Mouse (Mus musculus) limb, embryonic 15.5 days (tissue): Measurements from ENCODE around the gene Cyth3. TPM values are rescaled to one million over a fixed set of nuclear protein-coding genes. Genes with fewer than 3 reads are reported as not detected.

Experiments
- ATAC-seq: fragments of 200-750 bp; cut with Nextera tagmentation; 2 replicates; pipeline ENCODE4 v1.8.0; 2017; ENCODE audit warnings: low read depth, moderate TSS enrichment; ENCODE audit not compliant: insufficient number of reproducible peaks, low FRiP score, low TSS enrichment
- H3K27ac ChIP-seq: fragments of 300-500 bp; sonication (generic); 2 replicates; pipeline ENCODE4 v1.5.1; 2015; ENCODE audit warnings: moderate library complexity, mild to moderate bottlenecking, inconsistent platforms
- H3K27me3 ChIP-seq: fragments of 300-500 bp; sonication (generic); 2 replicates; pipeline ENCODE4 v1.6.1; 2015; ENCODE audit warnings: inconsistent platforms
- H3K36me3 ChIP-seq: fragments of 300-500 bp; sonication (generic); 2 replicates; pipeline ENCODE4 v1.6.1; 2015; ENCODE audit warnings: inconsistent platforms
- H3K4me1 ChIP-seq: fragments of 300-500 bp; sonication (generic); 2 replicates; pipeline ENCODE4 v1.6.1; 2015; ENCODE audit warnings: inconsistent platforms
- H3K4me2 ChIP-seq: fragments of 300-500 bp; sonication (generic); 2 replicates; pipeline ENCODE4 v1.6.1; 2015; ENCODE audit warnings: mild to moderate bottlenecking, inconsistent platforms
- H3K4me3 ChIP-seq: fragments of 300-500 bp; sonication (generic); 2 replicates; pipeline ENCODE4 v1.5.1; 2015; ENCODE audit warnings: mild to moderate bottlenecking, inconsistent platforms
- H3K9ac ChIP-seq: fragments of 300-500 bp; sonication (generic); 2 replicates; pipeline ENCODE4 v1.6.1; 2015; ENCODE audit warnings: inconsistent platforms
- H3K9me3 ChIP-seq: fragments of 300-500 bp; sonication (generic); 2 replicates; pipeline ENCODE4 v1.6.1; 2016; ENCODE audit warnings: inconsistent platforms
- WGBS: fragments of 180-500 bp; shearing (Covaris S2); methylation state at CpG from one replicate; pipeline ENCODE4 v1.1.7; 2015; 5-methylcytosine and 5-hydroxymethylcytosine counted together
- polyA plus RNA-seq: library from polyadenylated mRNA; unstranded; fragments of >200 nt; fragmentation: Nextera tagmentation; extraction: Ambion mirVana; gene quantifications from 2 replicates; pipeline ENCODE4 v1.2.1, GENCODE M21; 2015

The Cyth3 gene
- polyA plus RNA-seq, 1 experiment from 2014 or later, result 78.5 TPM

GRCm38 (mm10) chr5:143674576-143674975, 52.3 kb downstream of the Cyth3 start:
- Histone ChIP-seq H3K27ac (no peak overlapping the region), H3K4me2 (no peak overlapping the region), H3K4me3 (no peak overlapping the region), H3K9ac (no peak overlapping the region), H3K36me3 (no peaks in the 10 kb centered on the region), H3K4me1 (peaks cover 50% of the 10 kb centered on the region), H3K27me3 (no peaks in the 10 kb centered on the region), H3K9me3 (no peaks in the 10 kb centered on the region)
- 68% methylated on average over 5 of the region's 5 CpGs for WGBS
- no peak for ATAC-seq

GRCm38 (mm10) chr5:143676218-143676985, 54.2 kb downstream of the Cyth3 start:
- 64% methylated on average over 5 of the region's 5 CpGs for WGBS
- H3K27me3 ChIP-seq, result no peaks in the 10 kb centered on the region
- ATAC-seq, result no peak
- no peaks in the 10 kb centered on the region for H3K9me3 ChIP-seq
- H3K9ac ChIP-seq, result no peak overlapping the region
- no peaks in the 10 kb centered on the region for H3K36me3 ChIP-seq
- peaks cover 51% of the 10 kb centered on the region for H3K4me1 ChIP-seq
- H3K4me2 ChIP-seq, result no peak overlapping the region
- no peak overlapping the region for H3K4me3 ChIP-seq
- no peak overlapping the region for H3K27ac ChIP-seq

GRCm38 (mm10) chr5:143677363-143677762, 55.1 kb downstream of the Cyth3 start:
- no peak overlapping the region for H3K4me2 ChIP-seq
- 69% methylated on average over 4 of the region's 4 CpGs for WGBS
- peaks cover 50% of the 10 kb centered on the region for H3K4me1 ChIP-seq
- ATAC-seq, result no peak
- no peak overlapping the region for H3K9ac ChIP-seq
- H3K9me3 ChIP-seq, result no peaks in the 10 kb centered on the region
- H3K4me3 ChIP-seq, result no peak overlapping the region
- no peaks in the 10 kb centered on the region for H3K27me3 ChIP-seq
- no peak overlapping the region for H3K27ac ChIP-seq
- H3K36me3 ChIP-seq, result no peaks in the 10 kb centered on the region

GRCm38 (mm10) chr5:143678634-143679271, 56.5 kb downstream of the Cyth3 start:
- WGBS, result 38% methylated on average over 6 of the region's 6 CpGs
- no peak overlapping the region for H3K9ac ChIP-seq
- no peak for ATAC-seq

GRCm38 (mm10) chr5:143679654-143680053, 57.4 kb downstream of the Cyth3 start:
- Histone ChIP-seq H3K9ac (no peak overlapping the region), H3K4me1 (peaks cover 55% of the 10 kb centered on the region), H3K4me3 (no peak overlapping the region), H3K36me3 (no peaks in the 10 kb centered on the region), H3K27ac (no peak overlapping the region), H3K9me3 (no peaks in the 10 kb centered on the region), H3K27me3 (no peaks in the 10 kb centered on the region), H3K4me2 (no peak overlapping the region)
- 64% methylated on average over 6 of the region's 6 CpGs for WGBS
- no peak for ATAC-seq

More at GRCm38 (mm10) chr5:143678634-143679271, 56.5 kb downstream of the Cyth3 start:
- no peaks in the 10 kb centered on the region for H3K9me3 ChIP-seq
- H3K4me3 ChIP-seq, result no peak overlapping the region
- no peaks in the 10 kb centered on the region for H3K36me3 ChIP-seq
- no peaks in the 10 kb centered on the region for H3K27me3 ChIP-seq
- H3K27ac ChIP-seq, result peak overlapping the region; percentile 12
- H3K4me1 ChIP-seq, result peaks cover 55% of the 10 kb centered on the region
- no peak overlapping the region for H3K4me2 ChIP-seq

- H3K27ac ChIP-seq, result no peak overlapping the region
- WGBS, result 47% methylated on average over 6 of the region's 6 CpGs
These were observed 61.4 kb downstream of the Cyth3 start for GRCm38 (mm10) chr5:143683696-143684095.

GRCm38 (mm10) chr5:143684911-143685390, 62.7 kb downstream of the Cyth3 start:
- no peak overlapping the region for H3K4me2 ChIP-seq
- peaks cover 21% of the 10 kb centered on the region for H3K4me1 ChIP-seq
- H3K9ac ChIP-seq, result no peak overlapping the region
- no peak for ATAC-seq
- H3K27me3 ChIP-seq, result no peaks in the 10 kb centered on the region
- 87% methylated on average over 8 of the region's 8 CpGs for WGBS
- H3K27ac ChIP-seq, result no peak overlapping the region
- H3K9me3 ChIP-seq, result no peaks in the 10 kb centered on the region
- H3K4me3 ChIP-seq, result no peak overlapping the region
- peaks cover 34% of the 10 kb centered on the region for H3K36me3 ChIP-seq

More at GRCm38 (mm10) chr5:143683696-143684095, 61.4 kb downstream of the Cyth3 start:
- no peak overlapping the region for H3K4me3 ChIP-seq
- H3K4me2 ChIP-seq, result no peak overlapping the region
- peaks cover 31% of the 10 kb centered on the region for H3K36me3 ChIP-seq
- no peaks in the 10 kb centered on the region for H3K27me3 ChIP-seq
- H3K9ac ChIP-seq, result no peak overlapping the region
- H3K4me1 ChIP-seq, result peaks cover 33% of the 10 kb centered on the region
- ATAC-seq, result no peak
- no peaks in the 10 kb centered on the region for H3K9me3 ChIP-seq

- H3K9ac ChIP-seq, result no peak overlapping the region
- H3K4me1 ChIP-seq, result peaks cover 13% of the 10 kb centered on the region
- 79% methylated on average over 3 of the region's 3 CpGs for WGBS
- ATAC-seq, result no peak
- no peaks in the 10 kb centered on the region for H3K27me3 ChIP-seq
- H3K9me3 ChIP-seq, result no peaks in the 10 kb centered on the region
- H3K4me3 ChIP-seq, result no peak overlapping the region
- no peak overlapping the region for H3K27ac ChIP-seq
- H3K4me2 ChIP-seq, result no peak overlapping the region
- peaks cover 40% of the 10 kb centered on the region for H3K36me3 ChIP-seq
These were observed 64.2 kb downstream of the Cyth3 start for GRCm38 (mm10) chr5:143686456-143686855.

- Histone ChIP-seq H3K9me3 (no peaks in the 10 kb centered on the region), H3K4me1 (peaks cover 11% of the 10 kb centered on the region), H3K36me3 (peaks cover 50% of the 10 kb centered on the region), H3K9ac (no peak overlapping the region), H3K27me3 (no peaks in the 10 kb centered on the region), H3K4me2 (no peak overlapping the region), H3K4me3 (no peak overlapping the region), H3K27ac (no peak overlapping the region)
- no peak for ATAC-seq
- 85% methylated on average over 3 of the region's 3 CpGs for WGBS
These were observed 65.3 kb downstream of the Cyth3 start for GRCm38 (mm10) chr5:143687589-143687988.

GRCm38 (mm10) chr5:143690392-143690791, 68.1 kb downstream of the Cyth3 start:
- 88% methylated on average over 9 of the region's 9 CpGs for WGBS
- H3K27me3 ChIP-seq, result no peaks in the 10 kb centered on the region
- no peaks in the 10 kb centered on the region for H3K4me1 ChIP-seq

GRCm38 (mm10) chr5:143690926-143691325, 68.7 kb downstream of the Cyth3 start:
- no peak for ATAC-seq
- 82% methylated on average over 5 of the region's 5 CpGs for WGBS
- Histone ChIP-seq H3K27ac (no peak overlapping the region; the same call in 1 of the 2 replicates), H3K9me3 (no peaks in the 10 kb centered on the region), H3K9ac (no peak overlapping the region), H3K4me2 (no peak overlapping the region), H3K4me1 (no peaks in the 10 kb centered on the region), H3K27me3 (no peaks in the 10 kb centered on the region), H3K4me3 (no peak overlapping the region), H3K36me3 (peaks cover 73% of the 10 kb centered on the region)

More at GRCm38 (mm10) chr5:143690392-143690791, 68.1 kb downstream of the Cyth3 start:
- ATAC-seq, result no peak
- Histone ChIP-seq H3K4me3 (no peak overlapping the region), H3K9ac (no peak overlapping the region), H3K27ac (no peak overlapping the region; the same call in 1 of the 2 replicates), H3K36me3 (peaks cover 72% of the 10 kb centered on the region), H3K4me2 (no peak overlapping the region), H3K9me3 (no peaks in the 10 kb centered on the region)

GRCm38 (mm10) chr5:143696323-143696722, 74.1 kb downstream of the Cyth3 start:
- no peak overlapping the region for H3K4me2 ChIP-seq
- no peak for ATAC-seq
- H3K4me3 ChIP-seq, result no peak overlapping the region
- no peak overlapping the region for H3K27ac ChIP-seq
- no peaks in the 10 kb centered on the region for H3K4me1 ChIP-seq
- peaks cover 91% of the 10 kb centered on the region for H3K36me3 ChIP-seq
- no peaks in the 10 kb centered on the region for H3K9me3 ChIP-seq
- H3K27me3 ChIP-seq, result no peaks in the 10 kb centered on the region
- WGBS, result 57% methylated on average over 3 of the region's 3 CpGs
- no peak overlapping the region for H3K9ac ChIP-seq
